Mouse (Mus musculus): Measurements from ENCODE around the gene Slc16a4. TPM values are rescaled to one million over a fixed set of nuclear protein-coding genes. Genes with fewer than 3 reads are reported as not detected.

The Slc16a4 gene
- polyA plus RNA-seq, 1 experiment from 2014 or later, result 3.6 TPM

- Histone ChIP-seq H3K9ac (no peak overlapping the region), H3K27ac (peak overlapping the region; percentile 51; the same call in 1 of the 2 replicates)
- WGBS, result 32% methylated on average over 7 of the region's 7 CpGs
Observed at GRCm38 (mm10) chr3:107261851-107262165, 29.2 kb upstream of the Slc16a4 start.

GRCm38 (mm10) chr3:107266814-107267345 lies 24.1 kb upstream of the Slc16a4 start:
- Histone ChIP-seq H3K36me3 (no peaks in the 10 kb centered on the region), H3K9me3 (no peaks in the 10 kb centered on the region), H3K4me3 (no peak overlapping the region), H3K9ac (no peak overlapping the region), H3K4me2 (no peak overlapping the region), H3K4me1 (no peaks in the 10 kb centered on the region), H3K27me3 (no peaks in the 10 kb centered on the region), H3K27ac (no peak overlapping the region)
- no peak for ATAC-seq (ENCODE audit: insufficient number of reproducible peaks, insufficient read depth, low FRiP score, low TSS enrichment, low read depth)
- 65% methylated on average over 2 of the region's 2 CpGs for WGBS

More at GRCm38 (mm10) chr3:107261851-107262165, 29.2 kb upstream of the Slc16a4 start:
- Histone ChIP-seq H3K36me3 (no peaks in the 10 kb centered on the region), H3K4me3 (no peak overlapping the region), H3K27me3 (no peaks in the 10 kb centered on the region), H3K4me1 (peaks cover 14% of the 10 kb centered on the region), H3K9me3 (no peaks in the 10 kb centered on the region), H3K4me2 (no peak overlapping the region)
- no peak for ATAC-seq (ENCODE audit: insufficient number of reproducible peaks, insufficient read depth, low FRiP score, low TSS enrichment, low read depth)

- WGBS, result 90% methylated on average over 3 of the region's 3 CpGs
- Histone ChIP-seq H3K4me3 (no peak overlapping the region), H3K27me3 (no peaks in the 10 kb centered on the region; the same call in 1 of the 2 replicates), H3K27ac (no peak overlapping the region), H3K36me3 (no peaks in the 10 kb centered on the region), H3K4me2 (no peak overlapping the region), H3K4me1 (no peaks in the 10 kb centered on the region), H3K9ac (no peak overlapping the region), H3K9me3 (no peaks in the 10 kb centered on the region)
- no peak for ATAC-seq (ENCODE audit: insufficient number of reproducible peaks, insufficient read depth, low FRiP score, low TSS enrichment, low read depth)
Observed at GRCm38 (mm10) chr3:107272433-107272832, 18.6 kb upstream of the Slc16a4 start.

- peaks cover 5% of the 10 kb centered on the region for H3K4me1 ChIP-seq
- H3K9ac ChIP-seq, result no peak overlapping the region
- 6% methylated on average over 3 of the region's 3 CpGs for WGBS
- no peaks in the 10 kb centered on the region; the same call in 1 of the 2 replicates for H3K27me3 ChIP-seq
- H3K4me2 ChIP-seq, result no peak overlapping the region
- H3K27ac ChIP-seq, result no peak overlapping the region
- H3K9me3 ChIP-seq, result no peaks in the 10 kb centered on the region
- no peak; the same call in 1 of the 2 replicates for ATAC-seq (ENCODE audit: insufficient number of reproducible peaks, insufficient read depth, low FRiP score, low TSS enrichment, low read depth)
- no peaks in the 10 kb centered on the region for H3K36me3 ChIP-seq
- H3K4me3 ChIP-seq, result no peak overlapping the region
Observed at GRCm38 (mm10) chr3:107273820-107274219, 17.2 kb upstream of the Slc16a4 start.

GRCm38 (mm10) chr3:107275351-107275750 lies 15.7 kb upstream of the Slc16a4 start:
- WGBS, result 66% methylated on average over 5 of the region's 5 CpGs
- Histone ChIP-seq H3K27ac (no peak overlapping the region), H3K4me3 (no peak overlapping the region), H3K36me3 (no peaks in the 10 kb centered on the region), H3K9ac (no peak overlapping the region), H3K9me3 (no peaks in the 10 kb centered on the region), H3K27me3 (no peaks in the 10 kb centered on the region; the same call in 1 of the 2 replicates), H3K4me1 (peaks cover 12% of the 10 kb centered on the region), H3K4me2 (no peak overlapping the region)
- ATAC-seq (ENCODE audit: insufficient number of reproducible peaks, insufficient read depth, low FRiP score, low TSS enrichment, low read depth), result no peak

- Histone ChIP-seq H3K27ac (no peak overlapping the region), H3K36me3 (no peaks in the 10 kb centered on the region), H3K4me1 (peaks cover 12% of the 10 kb centered on the region), H3K9me3 (no peaks in the 10 kb centered on the region), H3K4me2 (no peak overlapping the region), H3K27me3 (no peaks in the 10 kb centered on the region; the same call in 1 of the 2 replicates), H3K4me3 (no peak overlapping the region), H3K9ac (no peak overlapping the region)
- 66% methylated on average over 4 of the region's 4 CpGs for WGBS
- ATAC-seq (ENCODE audit: insufficient number of reproducible peaks, insufficient read depth, low FRiP score, low TSS enrichment, low read depth), result no peak
Observed at GRCm38 (mm10) chr3:107275996-107276395, 15.0 kb upstream of the Slc16a4 start.

GRCm38 (mm10) chr3:107276626-107277025 lies 14.4 kb upstream of the Slc16a4 start:
- ATAC-seq (ENCODE audit: insufficient number of reproducible peaks, insufficient read depth, low FRiP score, low TSS enrichment, low read depth), result no peak
- no peaks in the 10 kb centered on the region; the same call in 1 of the 2 replicates for H3K27me3 ChIP-seq
- 77% methylated on average over 3 of the region's 3 CpGs for WGBS

GRCm38 (mm10) chr3:107278479-107279269 lies 12.4 kb upstream of the Slc16a4 start, which contains the start of gene Lamtor5:
TSS of gene Lamtor5 (plus strand) at chr3:107278858.
- Histone ChIP-seq H3K27ac (no peak within 1 kb of the TSS; the same call in 1 of the 2 replicates), H3K36me3 (peaks cover 19% of the 10 kb centered on the region), H3K9ac (peak within 1 kb of the TSS; percentile 86), H3K4me3 (peak within 1 kb of the TSS; percentile 89), H3K4me2 (peak within 1 kb of the TSS; percentile 70), H3K9me3 (no peaks in the 10 kb centered on the region), H3K27me3 (no peaks in the 10 kb centered on the region; the same call in 1 of the 2 replicates), H3K4me1 (peaks cover 12% of the 10 kb centered on the region)
- 2% methylated on average over 43 of the region's 43 CpGs for WGBS
- peak; percentile 73 for ATAC-seq (ENCODE audit: insufficient number of reproducible peaks, insufficient read depth, low FRiP score, low TSS enrichment, low read depth)

More at GRCm38 (mm10) chr3:107276626-107277025, 14.4 kb upstream of the Slc16a4 start:
- Histone ChIP-seq H3K36me3 (peaks cover 4% of the 10 kb centered on the region; the same call in 1 of the 2 replicates), H3K4me1 (peaks cover 12% of the 10 kb centered on the region), H3K4me3 (no peak overlapping the region), H3K4me2 (no peak overlapping the region), H3K9me3 (no peaks in the 10 kb centered on the region), H3K27ac (no peak overlapping the region), H3K9ac (no peak overlapping the region)

- Histone ChIP-seq H3K27me3 (no peaks in the 10 kb centered on the region), H3K4me2 (no peak overlapping the region), H3K9me3 (no peaks in the 10 kb centered on the region), H3K4me3 (no peak overlapping the region), H3K36me3 (peaks cover 29% of the 10 kb centered on the region), H3K27ac (no peak overlapping the region), H3K4me1 (peaks cover 9% of the 10 kb centered on the region), H3K9ac (no peak overlapping the region)
- 80% methylated on average over 2 of the region's 2 CpGs for WGBS
- no peak for ATAC-seq (ENCODE audit: insufficient number of reproducible peaks, insufficient read depth, low FRiP score, low TSS enrichment, low read depth)
Observed at GRCm38 (mm10) chr3:107286123-107286522, 4.9 kb upstream of the Slc16a4 start.

GRCm38 (mm10) chr3:107287346-107287745 lies 3.7 kb upstream of the Slc16a4 start:
- H3K36me3 ChIP-seq, result peaks cover 18% of the 10 kb centered on the region
- no peak for ATAC-seq (ENCODE audit: insufficient number of reproducible peaks, insufficient read depth, low FRiP score, low TSS enrichment, low read depth)
- no peak overlapping the region for H3K27ac ChIP-seq
- H3K4me3 ChIP-seq, result no peak overlapping the region
- no peak overlapping the region for H3K4me2 ChIP-seq
- H3K4me1 ChIP-seq, result peaks cover 9% of the 10 kb centered on the region
- H3K9me3 ChIP-seq, result no peaks in the 10 kb centered on the region
- no peaks in the 10 kb centered on the region for H3K27me3 ChIP-seq
- H3K9ac ChIP-seq, result no peak overlapping the region

- no peak for ATAC-seq (ENCODE audit: insufficient number of reproducible peaks, insufficient read depth, low FRiP score, low TSS enrichment, low read depth)
- Histone ChIP-seq H3K36me3 (peaks cover 5% of the 10 kb centered on the region; the same call in 1 of the 2 replicates), H3K9me3 (no peaks in the 10 kb centered on the region), H3K4me3 (no peak overlapping the region), H3K9ac (no peak overlapping the region), H3K4me2 (no peak overlapping the region), H3K4me1 (peaks cover 3% of the 10 kb centered on the region), H3K27me3 (no peaks in the 10 kb centered on the region), H3K27ac (no peak overlapping the region)
- WGBS, result 83% methylated on average over 5 of the region's 5 CpGs
Observed at GRCm38 (mm10) chr3:107295672-107296360, 4.8 kb downstream of the Slc16a4 start.
